Mouse (Mus musculus): ENCODE results near the gene Mier1.

The Mier1 gene

GRCm38 (mm10) chr4:103114184-103115111 lies at the start of gene Mier1, which contains the start of gene Wdr78:
TSS of gene Mier1 (plus strand) at chr4:103114390.
TSS of gene Wdr78 (minus strand) at chr4:103114555.
- peak; percentile 95 for DNase-seq (ENCODE audit: low spot score in 2 of 2)

- no peak for DNase-seq (ENCODE audit: low spot score in 2 of 2)
Observed at GRCm38 (mm10) chr4:103064421-103064820, 49.8 kb upstream of the Mier1 start.

GRCm38 (mm10) chr4:103064976-103065375 lies 49.2 kb upstream of the Mier1 start:
- no peak for DNase-seq (ENCODE audit: low spot score in 2 of 2)

GRCm38 (mm10) chr4:103067906-103068655 lies 46.1 kb upstream of the Mier1 start:
- DNase-seq (ENCODE audit: low spot score in 2 of 2), result no peak

GRCm38 (mm10) chr4:103070631-103071030 lies 43.6 kb upstream of the Mier1 start:
- DNase-seq (ENCODE audit: low spot score in 2 of 2), result no peak

GRCm38 (mm10) chr4:103085237-103085636 lies 29.0 kb upstream of the Mier1 start:
- no peak for DNase-seq (ENCODE audit: low spot score in 2 of 2)

GRCm38 (mm10) chr4:103095921-103096320 lies 18.3 kb upstream of the Mier1 start:
- no peak for DNase-seq (ENCODE audit: low spot score in 2 of 2)

GRCm38 (mm10) chr4:103098532-103098931 lies 15.7 kb upstream of the Mier1 start:
- DNase-seq (ENCODE audit: low spot score in 2 of 2), result no peak

GRCm38 (mm10) chr4:103112651-103113050 lies 1.5 kb upstream of the Mier1 start:
- DNase-seq (ENCODE audit: low spot score in 2 of 2), result no peak

- DNase-seq (ENCODE audit: low spot score in 2 of 2), result no peak
Observed at GRCm38 (mm10) chr4:103113402-103113801, 788 bp upstream of the Mier1 start.

GRCm38 (mm10) chr4:103118888-103119228 lies 4.7 kb downstream of the Mier1 start:
- no peak for DNase-seq (ENCODE audit: low spot score in 2 of 2)

- peak; percentile 56 to 69 for DNase-seq (ENCODE audit: low spot score in 2 of 2)
Observed at GRCm38 (mm10) chr4:103119229-103120027, 5.2 kb downstream of the Mier1 start.

GRCm38 (mm10) chr4:103120028-103120384 lies 5.8 kb downstream of the Mier1 start:
- no peak for DNase-seq (ENCODE audit: low spot score in 2 of 2)

GRCm38 (mm10) chr4:103120395-103120794 lies 6.2 kb downstream of the Mier1 start:
- no peak for DNase-seq (ENCODE audit: low spot score in 2 of 2)

GRCm38 (mm10) chr4:103120874-103121389 lies 6.7 kb downstream of the Mier1 start:
- no peak for DNase-seq (ENCODE audit: low spot score in 2 of 2)

GRCm38 (mm10) chr4:103123086-103123485 lies 8.9 kb downstream of the Mier1 start:
- DNase-seq (ENCODE audit: low spot score in 2 of 2), result no peak

GRCm38 (mm10) chr4:103123606-103124005 lies 9.4 kb downstream of the Mier1 start:
- no peak for DNase-seq (ENCODE audit: low spot score in 2 of 2)

- no peak for DNase-seq (ENCODE audit: low spot score in 2 of 2)
Observed at GRCm38 (mm10) chr4:103126533-103126932, 12.3 kb downstream of the Mier1 start.

- DNase-seq (ENCODE audit: low spot score in 2 of 2), result no peak
Observed at GRCm38 (mm10) chr4:103136946-103137345, 22.8 kb downstream of the Mier1 start.

- peak; percentile 52 to 73 for DNase-seq (ENCODE audit: low spot score in 2 of 2)
Observed at GRCm38 (mm10) chr4:103146339-103146738, 32.1 kb downstream of the Mier1 start.

- DNase-seq (ENCODE audit: low spot score in 2 of 2), result no peak
Observed at GRCm38 (mm10) chr4:103151946-103152345, 37.8 kb downstream of the Mier1 start.

GRCm38 (mm10) chr4:103158781-103159180 lies 44.6 kb downstream of the Mier1 start:
- DNase-seq (ENCODE audit: low spot score in 2 of 2), result no peak
